Mouse (Mus musculus): ENCODE data around the gene Ints2.

DNA sequence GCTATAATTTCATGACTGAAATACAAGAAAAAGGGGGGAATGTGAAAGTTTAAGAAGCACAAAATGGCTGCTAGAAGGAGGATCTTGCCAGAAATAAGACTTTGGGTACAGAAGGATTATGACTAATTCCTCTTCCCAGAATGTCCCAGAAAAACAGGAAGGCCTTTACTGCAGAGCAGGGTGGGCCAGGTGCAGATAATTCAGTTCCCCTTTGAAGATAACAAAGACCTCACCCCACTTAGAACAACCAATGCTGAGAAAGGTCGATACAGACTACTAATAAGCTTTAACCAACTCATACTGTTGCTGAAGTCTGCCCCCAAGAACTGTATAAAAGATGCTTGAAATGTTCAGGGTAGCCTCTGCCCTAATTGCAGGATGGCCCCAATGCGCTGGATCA is 48.3 kb downstream of the Ints2 start:
- TF ChIP-seq POLR2A (IDR thresholded peaks at IDR 0.05; ENCODE audit: insufficient read length, low read depth) (no peak), POLR2AphosphoS2 (IDR thresholded peaks at IDR 0.05; ENCODE audit: insufficient read length, low read depth) (no peak)
